Mouse (Mus musculus) liver, embryonic 11.5 days (tissue): Measurements from ENCODE around the gene Ryr2. TPM values are rescaled to one million over a fixed set of nuclear protein-coding genes. Genes with fewer than 3 reads are reported as not detected.

Source experiments
- ATAC-seq: fragments of 200-750 bp; cut with Nextera tagmentation; replicated peaks from 2 replicates; pipeline ENCODE4 v1.8.0; 2017; ENCODE audit warnings: moderate number of reproducible peaks, mild to moderate bottlenecking, moderate TSS enrichment, moderate library complexity; ENCODE audit not compliant: low FRiP score
- DNase-seq: peaks from one replicate; pipeline ENCODE4 v3.0.0-alpha.2; 2017; ENCODE audit warnings: low spot score
- H3K27ac ChIP-seq: fragments of 300-500 bp; sonication (generic); 2 replicates; pipeline ENCODE4 v1.5.1; 2014; ENCODE audit warnings: mild to moderate bottlenecking, low read depth, low read length, control low read depth
- H3K27me3 ChIP-seq: fragments of 300-500 bp; sonication (generic); replicated peaks from 2 replicates; pipeline ENCODE4 v1.6.1; 2014; ENCODE audit warnings: low read length, mixed read lengths; ENCODE audit not compliant: control insufficient read depth, insufficient read depth
- H3K36me3 ChIP-seq: fragments of 300-500 bp; sonication (generic); 2 replicates; pipeline ENCODE4 v1.6.1; 2014; ENCODE audit warnings: mild to moderate bottlenecking, low read length, moderate library complexity, mixed read lengths; ENCODE audit not compliant: control insufficient read depth, insufficient read depth
- H3K4me1 ChIP-seq: fragments of 300-500 bp; sonication (generic); replicated peaks from 2 replicates; pipeline ENCODE4 v1.6.1; 2014; ENCODE audit warnings: low read length, mixed read lengths; ENCODE audit not compliant: control insufficient read depth, insufficient read depth
- H3K4me2 ChIP-seq: fragments of 300-500 bp; sonication (generic); 2 replicates; pipeline ENCODE4 v1.6.1; 2014; ENCODE audit warnings: mild to moderate bottlenecking, control low read depth, moderate library complexity
- H3K4me3 ChIP-seq: fragments of 300-500 bp; sonication (generic); 2 replicates; pipeline ENCODE4 v1.5.1; 2014; ENCODE audit warnings: low read depth, low read length, control low read depth
- H3K9ac ChIP-seq: fragments of 300-500 bp; sonication (generic); 2 replicates; pipeline ENCODE4 v1.6.1; 2014; ENCODE audit warnings: low read depth, low read length, control low read depth
- H3K9me3 ChIP-seq: fragments of 300-500 bp; sonication (generic); 2 replicates; pipeline ENCODE4 v1.6.1; 2016; ENCODE audit warnings: low read length, inconsistent platforms, mixed read lengths; ENCODE audit not compliant: control insufficient read depth
- WGBS: fragments of 180-500 bp; shearing (Covaris S2); extraction: QIAGEN DNeasy Blood & Tissue Kit; methylation state at CpG from one replicate; pipeline ENCODE4 v1.1.7; 2014; 5-methylcytosine and 5-hydroxymethylcytosine counted together
- polyA plus RNA-seq: library from polyadenylated mRNA; unstranded; fragments of >200 nt; fragmentation: Nextera tagmentation; extraction: Ambion mirVana; gene quantifications from 2 replicates; pipeline ENCODE4 v1.2.1, GENCODE M21; 2014

The Ryr2 gene
- polyA plus RNA-seq, 1 experiment from 2014 or later: 0.88 TPM

- DNase-seq (no peak), ATAC-seq (no peak)
- Histone ChIP-seq H3K27ac (no peak overlapping the region), H3K36me3 (no peaks in the 10 kb centered on the region), H3K27me3 (no peaks in the 10 kb centered on the region), H3K4me1 (peaks cover 21% of the 10 kb centered on the region), H3K9me3 (no peaks in the 10 kb centered on the region), H3K9ac (no peak overlapping the region), H3K4me2 (no peak overlapping the region), H3K4me3 (no peak overlapping the region)
- 90% methylated on average over 1 of the region's 1 CpGs for WGBS
These were observed 22.4 kb upstream of the Ryr2 start for GRCm38 (mm10) chr13:12129121-12129520.

DNA sequence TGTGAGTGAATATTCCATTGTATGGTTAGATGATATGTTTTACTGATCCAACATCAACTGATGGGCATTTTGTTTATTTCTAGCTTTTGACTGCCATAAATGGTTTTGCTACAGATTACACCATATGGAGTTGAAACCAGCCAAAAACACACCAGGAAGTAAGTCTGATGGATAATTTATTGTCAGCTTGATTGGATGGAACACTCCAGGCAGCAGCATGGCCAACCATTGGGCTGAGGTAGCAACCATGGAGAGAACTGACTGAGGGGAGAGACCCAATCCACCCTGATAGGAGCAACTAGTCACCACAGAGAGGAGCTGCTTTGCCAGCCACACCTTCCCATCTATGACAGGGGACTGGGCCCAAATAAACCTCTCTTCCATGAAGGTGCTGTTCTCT is 19.4 kb upstream of the Ryr2 start:
- Histone ChIP-seq H3K36me3 (no peaks in the 10 kb centered on the region), H3K4me1 (peaks cover 4% of the 10 kb centered on the region; the same call in 1 of the 2 replicates), H3K4me2 (no peak overlapping the region), H3K27me3 (no peaks in the 10 kb centered on the region), H3K27ac (no peak overlapping the region), H3K9me3 (no peaks in the 10 kb centered on the region), H3K4me3 (no peak overlapping the region), H3K9ac (no peak overlapping the region)
- no peak for DNase-seq
- ATAC-seq: no peak

- Histone ChIP-seq H3K4me2 (no peak overlapping the region), H3K36me3 (no peaks in the 10 kb centered on the region), H3K4me1 (no peaks in the 10 kb centered on the region), H3K9ac (no peak overlapping the region), H3K4me3 (no peak overlapping the region), H3K9me3 (no peaks in the 10 kb centered on the region), H3K27ac (no peak overlapping the region), H3K27me3 (no peaks in the 10 kb centered on the region)
- no peak for DNase-seq
- WGBS: 77% methylated on average over 7 of the region's 7 CpGs
- ATAC-seq: no peak
These were observed 18.3 kb upstream of the Ryr2 start for GRCm38 (mm10) chr13:12124940-12125540.

GRCm38 (mm10) chr13:12115551-12115950 is 8.8 kb upstream of the Ryr2 start:
- Histone ChIP-seq H3K4me1 (no peaks in the 10 kb centered on the region), H3K9ac (no peak overlapping the region), H3K4me3 (no peak overlapping the region), H3K27me3 (no peaks in the 10 kb centered on the region), H3K27ac (no peak overlapping the region), H3K9me3 (no peaks in the 10 kb centered on the region), H3K36me3 (no peaks in the 10 kb centered on the region), H3K4me2 (no peak overlapping the region)
- no peak for ATAC-seq
- no peak for DNase-seq
- 84% methylated on average over 8 of the region's 8 CpGs for WGBS

- WGBS: 70% methylated on average over 1 of the region's 1 CpGs
- Histone ChIP-seq H3K36me3 (no peaks in the 10 kb centered on the region), H3K27ac (no peak overlapping the region), H3K4me1 (no peaks in the 10 kb centered on the region), H3K9me3 (no peaks in the 10 kb centered on the region), H3K4me2 (no peak overlapping the region), H3K27me3 (no peaks in the 10 kb centered on the region), H3K4me3 (no peak overlapping the region), H3K9ac (no peak overlapping the region)
- ATAC-seq: no peak
- no peak for DNase-seq
These were observed 8.1 kb upstream of the Ryr2 start for GRCm38 (mm10) chr13:12114816-12115215.

- H3K27me3 ChIP-seq: peaks cover 40% of the 10 kb centered on the region
- no peak overlapping the region for H3K9ac ChIP-seq
- 62% methylated on average over 1 of the region's 1 CpGs for WGBS
- no peak overlapping the region for H3K4me3 ChIP-seq
- H3K27ac ChIP-seq: no peak overlapping the region
- no peaks in the 10 kb centered on the region for H3K9me3 ChIP-seq
- ATAC-seq (peak; percentile 58; the same call in 1 of the 2 replicates), DNase-seq (no peak)
- H3K36me3 ChIP-seq: no peaks in the 10 kb centered on the region
- no peaks in the 10 kb centered on the region for H3K4me1 ChIP-seq
- no peak overlapping the region for H3K4me2 ChIP-seq
These were observed 2.2 kb upstream of the Ryr2 start for GRCm38 (mm10) chr13:12108955-12109354.

DNA sequence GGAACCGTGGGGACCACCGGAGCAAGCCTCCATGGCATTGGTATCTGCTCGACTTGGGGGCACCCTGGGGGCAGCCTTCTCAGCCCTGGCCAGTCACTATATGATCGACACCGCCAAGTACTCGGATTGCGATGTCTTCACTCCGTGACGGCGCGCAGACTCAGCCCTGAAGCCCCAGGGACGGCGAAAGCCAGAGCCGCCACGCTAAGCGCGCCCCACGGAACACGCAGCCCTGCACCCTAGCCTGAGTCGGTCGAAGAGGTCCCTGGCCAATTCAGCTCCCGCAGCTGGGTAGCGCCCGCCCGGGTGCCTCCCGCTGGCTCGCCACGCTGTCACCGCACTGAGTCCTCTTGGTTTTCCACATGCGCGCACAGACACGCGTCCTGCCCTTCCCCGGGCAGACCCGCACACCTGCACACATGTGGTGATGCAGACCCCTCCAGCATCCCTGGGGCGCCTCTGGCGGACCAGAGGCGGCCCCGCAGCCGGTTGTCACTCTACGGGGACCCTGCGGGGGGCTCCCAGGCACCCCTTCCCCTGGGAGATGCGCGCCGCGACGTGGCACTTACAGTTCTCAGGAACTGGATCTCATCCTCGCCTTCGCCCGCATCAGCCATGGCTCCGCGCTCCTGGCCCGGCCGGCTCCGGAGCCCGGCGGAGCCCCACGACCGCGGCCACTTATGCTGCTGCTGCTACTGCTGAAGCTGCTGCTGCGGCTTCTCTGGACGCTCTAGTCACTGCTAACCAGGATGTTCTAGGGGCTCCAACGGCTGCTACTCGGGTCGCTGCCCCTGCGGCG is 716 bp downstream of the Ryr2 start:
- H3K27me3 ChIP-seq: peaks cover 44% of the 10 kb centered on the region
- DNase-seq: peak; percentile 48
- peak overlapping the region; percentile 92 for H3K4me2 ChIP-seq
- no peaks in the 10 kb centered on the region for H3K9me3 ChIP-seq
- peak overlapping the region; percentile 43; the same call in 1 of the 2 replicates for H3K9ac ChIP-seq
- under 1% methylated on average over 67 of the region's 67 CpGs for WGBS
- no peaks in the 10 kb centered on the region for H3K36me3 ChIP-seq
- no peak overlapping the region for H3K27ac ChIP-seq
- ATAC-seq: peak; percentile 52; the same call in 1 of the 2 replicates
- H3K4me3 ChIP-seq: peak overlapping the region; percentile 66
- H3K4me1 ChIP-seq: no peaks in the 10 kb centered on the region

- Histone ChIP-seq H3K4me1 (no peaks in the 10 kb centered on the region), H3K4me3 (peak overlapping the region; percentile 66), H3K27me3 (peaks cover 44% of the 10 kb centered on the region), H3K9me3 (no peaks in the 10 kb centered on the region), H3K4me2 (peak overlapping the region; percentile 92), H3K27ac (no peak overlapping the region), H3K36me3 (no peaks in the 10 kb centered on the region), H3K9ac (no peak overlapping the region)
- ATAC-seq (no peak), DNase-seq (no peak)
- WGBS: 11% methylated on average over 17 of the region's 17 CpGs
These were observed 1.4 kb downstream of the Ryr2 start for GRCm38 (mm10) chr13:12105231-12105829.
